Mouse (Mus musculus): ENCODE measurements around the gene Iqcf3. TPM values are rescaled to one million over a fixed set of nuclear protein-coding genes. Genes with fewer than 3 reads are reported as not detected.
"Not testable (repeated sequence)": the region's sequence is repeated elsewhere in the genome, so short reads cannot be mapped to it uniquely, and the experiment has no call there.

Iqcf3 gene
- total RNA-seq, 2 experiments from 2014 or later: not detected

DNA sequence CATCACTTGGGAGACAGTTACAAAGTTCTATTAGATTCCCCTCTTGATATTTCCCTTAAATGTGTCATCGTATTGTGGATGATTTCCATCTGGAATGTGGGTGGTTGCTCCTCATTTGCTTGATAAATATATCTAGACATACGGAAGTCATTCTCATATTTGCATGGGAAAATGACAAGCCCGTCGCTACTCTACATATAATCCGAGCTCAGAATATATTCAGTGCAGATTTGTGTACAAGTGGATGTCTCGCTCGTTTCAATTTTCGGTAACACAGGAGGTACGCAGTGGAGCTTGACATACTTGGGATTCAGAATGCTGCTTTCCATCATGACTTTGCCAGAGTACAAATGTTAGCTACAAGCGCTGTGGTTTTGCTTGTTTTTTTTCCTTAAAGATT lies 52.1 kb downstream of the Iqcf3 start:
- DNase-seq: no peak

DNA sequence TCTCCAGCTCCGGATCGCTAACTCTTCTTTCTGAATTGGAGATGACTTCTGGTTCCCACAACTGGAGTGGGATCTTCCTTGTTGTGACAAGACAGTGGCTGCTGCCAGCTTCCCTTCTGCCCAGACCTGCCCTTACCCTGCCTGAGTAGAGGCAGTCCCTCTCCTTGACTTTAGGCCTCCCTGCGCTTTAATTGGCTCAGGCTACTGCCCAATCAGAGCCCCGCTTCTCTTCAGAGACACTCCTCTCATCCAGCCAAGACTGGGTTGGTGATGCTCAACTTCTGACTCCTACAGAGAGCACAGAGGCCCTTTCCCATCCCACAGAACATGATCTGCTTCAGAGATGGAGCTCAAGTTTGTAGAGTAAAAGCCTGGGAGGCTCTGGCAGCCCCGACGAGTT lies 57.2 kb downstream of the Iqcf3 start:
- DNase-seq: no peak

DNA sequence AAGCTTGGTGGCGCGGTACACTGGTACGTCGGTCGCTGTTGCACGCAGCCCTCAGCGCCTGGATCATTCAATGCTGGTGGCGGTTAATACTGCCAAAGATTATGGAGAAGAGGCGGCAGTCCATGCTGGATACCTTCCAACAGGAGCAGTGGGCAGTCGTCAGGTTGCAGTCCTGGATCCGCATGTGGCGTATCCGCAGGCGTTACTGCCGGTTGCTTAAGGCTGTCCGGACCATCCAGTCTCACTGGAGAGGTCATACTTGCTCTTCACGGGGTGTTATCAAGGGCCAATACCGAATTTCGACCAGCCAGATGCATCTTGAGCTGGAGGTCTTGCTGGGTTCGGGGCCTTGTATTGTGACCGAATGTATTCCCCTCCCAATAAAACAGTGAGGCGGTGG lies 59.6 kb downstream of the Iqcf3 start:
- DNase-seq: no peak

DNA sequence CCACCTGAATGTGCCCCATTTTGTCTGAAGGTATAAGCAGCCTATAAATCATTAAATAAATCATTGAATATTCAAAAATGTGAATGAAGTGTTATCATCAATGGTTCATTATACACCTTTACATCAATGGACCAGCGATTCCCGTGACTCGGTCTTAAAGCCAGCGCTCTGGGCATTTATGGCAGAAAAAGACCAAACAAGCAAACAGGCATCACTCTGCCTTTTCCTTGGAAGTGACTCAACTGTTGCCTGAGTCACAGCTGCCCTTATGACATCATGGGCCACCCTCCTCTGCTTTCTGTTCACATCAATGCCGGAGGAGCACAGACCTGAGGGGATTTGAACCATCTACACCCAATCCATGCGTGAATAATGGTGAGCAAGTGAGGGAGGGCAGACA lies 61.8 kb downstream of the Iqcf3 start, which contains the start of gene Iqcf1:
Iqcf1 (plus strand) TSS at position 301 of the 400 bp plus-strand sequence.
- DNase-seq: no peak

DNA sequence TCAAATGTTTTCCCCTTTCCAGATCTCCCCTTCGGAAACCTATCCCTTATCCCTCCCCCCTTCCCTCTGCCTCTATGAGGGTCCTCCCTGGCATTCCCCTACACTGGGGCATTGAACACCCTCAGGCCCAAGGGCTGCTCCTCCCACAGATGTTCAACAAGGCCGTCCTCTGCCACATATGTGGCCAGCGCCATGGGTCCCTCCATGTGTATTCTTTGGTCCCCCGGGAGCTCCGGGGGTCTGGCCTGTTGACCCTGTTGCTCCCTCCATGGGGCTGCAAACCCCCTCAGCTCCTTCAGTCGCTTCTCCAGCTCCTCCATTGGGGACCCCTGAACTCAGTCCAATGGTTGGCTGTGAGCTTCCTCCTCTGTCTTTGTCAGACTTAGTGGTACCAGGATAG lies 73.8 kb downstream of the Iqcf3 start:
- not testable (repeated sequence) for DNase-seq

DNA sequence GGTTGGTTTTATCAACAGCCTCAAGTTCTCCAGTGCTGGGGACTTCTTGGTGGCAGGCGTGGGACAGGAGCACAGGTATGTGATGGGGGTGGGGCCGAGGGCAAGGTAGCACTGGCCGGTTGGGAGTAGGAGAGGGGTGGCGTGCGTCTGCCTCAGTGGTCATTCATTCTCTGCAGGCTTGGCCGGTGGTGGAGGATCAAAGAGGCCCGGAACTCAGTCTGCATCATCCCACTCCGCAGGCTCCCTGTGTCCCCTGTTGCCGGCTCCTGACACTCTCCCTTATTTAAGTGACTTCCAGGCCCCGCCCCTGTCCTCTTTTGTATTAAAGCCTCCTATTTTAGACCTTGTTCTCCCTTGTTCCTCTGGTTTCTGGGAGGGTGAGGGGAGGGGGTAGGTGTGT lies 76.4 kb downstream of the Iqcf3 start:
- no peak for DNase-seq

DNA sequence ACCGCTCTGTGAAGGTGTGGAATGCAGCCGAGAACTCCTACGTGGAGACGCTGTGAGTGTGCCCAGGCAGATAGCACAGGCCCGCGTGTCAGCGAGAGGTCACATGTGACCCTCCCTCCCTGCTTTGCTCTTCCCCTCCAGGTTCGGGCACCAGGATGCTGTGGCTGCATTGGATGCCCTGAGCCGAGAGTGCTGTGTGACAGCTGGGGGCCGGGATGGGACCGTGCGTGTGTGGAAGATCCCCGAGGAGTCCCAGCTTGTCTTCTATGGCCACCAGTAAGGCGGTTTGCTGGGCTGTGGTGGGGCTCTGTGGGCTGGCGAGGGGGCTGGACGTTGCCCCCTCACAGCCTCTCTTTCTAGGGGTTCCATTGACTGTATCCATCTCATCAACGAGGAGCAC lies 77.8 kb downstream of the Iqcf3 start:
- DNase-seq: no peak

DNA sequence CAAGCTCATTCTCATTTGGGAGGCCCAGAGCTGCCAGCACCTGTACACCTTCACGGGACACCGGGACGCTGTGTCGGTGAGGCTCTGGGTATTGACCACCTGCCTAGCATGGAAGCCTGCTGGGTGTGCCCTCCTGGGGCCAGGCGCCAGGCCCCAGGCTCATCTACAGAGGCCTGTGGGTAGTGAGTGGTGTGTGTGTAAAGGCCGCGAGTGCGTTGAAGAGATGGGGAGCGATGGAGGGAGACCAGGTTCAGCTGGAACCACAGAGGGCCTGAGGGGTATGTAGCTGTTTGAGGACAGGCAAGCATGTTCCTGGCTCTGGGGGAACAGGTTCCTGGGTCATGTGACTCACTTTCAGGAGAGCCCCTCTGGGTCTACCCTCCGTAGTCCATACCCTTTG lies 78.3 kb downstream of the Iqcf3 start:
- no peak for DNase-seq

DNA sequence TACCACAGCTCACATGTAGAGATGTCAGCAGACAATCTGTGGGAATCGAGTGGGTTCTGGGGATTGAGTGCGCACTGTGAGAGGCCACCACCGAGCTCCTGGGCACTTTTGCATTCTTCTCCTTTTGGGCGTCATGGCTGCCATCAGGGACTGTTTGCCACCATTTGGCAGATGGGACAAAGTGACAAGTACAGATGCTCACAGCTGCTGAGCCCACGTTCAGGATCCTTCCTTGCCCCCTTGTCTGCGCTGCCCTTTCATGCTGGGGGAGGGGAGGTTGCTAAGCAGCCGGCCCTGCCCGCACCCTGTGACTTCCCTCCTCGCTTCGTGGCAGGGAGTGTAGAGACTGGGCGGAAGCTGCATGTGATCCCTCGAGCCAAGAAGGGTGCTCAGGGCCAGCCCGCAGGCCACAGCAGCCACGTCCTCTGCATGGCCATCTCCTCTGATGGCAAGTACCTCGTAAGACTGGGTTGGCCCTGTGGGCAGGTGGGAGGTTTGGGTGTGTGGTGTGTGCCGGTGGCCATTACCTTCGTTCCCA lies 78.8 kb downstream of the Iqcf3 start:
- no peak for DNase-seq

DNA sequence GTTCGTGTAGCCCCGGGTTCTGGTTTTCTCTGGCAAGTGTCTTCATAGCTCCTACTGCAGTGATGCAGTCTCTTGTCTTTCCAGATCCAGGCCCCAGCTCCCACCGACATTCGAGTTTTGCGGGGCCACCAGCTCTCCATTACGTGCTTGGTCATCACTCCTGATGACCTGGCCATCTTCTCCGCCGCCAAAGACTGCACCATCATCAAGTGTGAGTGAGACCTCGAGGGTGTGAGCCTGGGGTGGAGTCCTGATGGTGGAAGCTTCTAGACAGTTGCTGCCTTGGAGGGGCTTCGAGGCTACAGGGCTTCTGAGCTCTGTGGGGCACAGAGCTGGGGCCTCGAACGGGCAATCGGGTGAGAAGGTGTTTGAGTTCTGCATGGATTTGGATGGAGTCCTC lies 79.8 kb downstream of the Iqcf3 start:
- no peak for DNase-seq

DNA sequence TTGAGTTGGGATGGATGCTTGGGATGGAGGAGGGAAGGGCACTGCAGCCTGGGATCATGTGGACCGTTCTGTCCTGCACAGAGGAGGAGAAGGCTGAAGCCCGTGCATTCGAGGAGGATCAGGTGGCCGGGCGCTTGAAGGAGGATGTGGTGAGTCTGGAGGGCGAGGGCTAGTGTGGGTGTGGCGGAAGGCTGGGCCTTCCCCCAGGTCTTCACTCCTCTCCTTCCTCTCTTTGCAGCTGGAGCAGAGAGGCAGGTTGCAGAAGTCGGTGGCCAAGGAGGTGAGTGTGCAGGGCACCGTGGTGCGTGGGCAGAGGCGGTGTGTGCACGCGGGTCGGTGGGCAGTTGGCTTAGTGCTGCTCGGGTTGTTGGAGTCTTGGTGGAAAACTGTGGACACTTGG lies 80.4 kb downstream of the Iqcf3 start:
- no peak for DNase-seq

DNA sequence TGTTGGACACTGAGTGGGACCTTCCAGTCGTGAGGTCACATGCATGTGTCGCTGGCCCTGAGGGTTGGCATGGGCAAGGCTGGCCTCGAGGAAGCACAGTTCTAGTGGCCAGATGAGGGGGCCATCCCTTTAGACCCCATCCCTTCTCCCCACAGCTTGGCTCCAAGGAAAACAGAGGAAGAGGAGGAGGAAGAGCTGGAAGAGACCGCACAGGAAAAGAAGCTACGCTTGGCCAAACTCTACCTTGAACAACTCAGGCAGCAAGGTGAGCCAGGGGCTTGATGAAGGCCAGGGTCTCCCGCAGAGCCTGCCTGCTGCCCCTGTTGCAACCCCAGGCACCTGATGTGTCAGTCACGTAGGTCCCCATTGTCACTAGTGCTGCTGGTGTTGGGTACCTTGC lies 80.9 kb downstream of the Iqcf3 start:
- no peak for DNase-seq

DNA sequence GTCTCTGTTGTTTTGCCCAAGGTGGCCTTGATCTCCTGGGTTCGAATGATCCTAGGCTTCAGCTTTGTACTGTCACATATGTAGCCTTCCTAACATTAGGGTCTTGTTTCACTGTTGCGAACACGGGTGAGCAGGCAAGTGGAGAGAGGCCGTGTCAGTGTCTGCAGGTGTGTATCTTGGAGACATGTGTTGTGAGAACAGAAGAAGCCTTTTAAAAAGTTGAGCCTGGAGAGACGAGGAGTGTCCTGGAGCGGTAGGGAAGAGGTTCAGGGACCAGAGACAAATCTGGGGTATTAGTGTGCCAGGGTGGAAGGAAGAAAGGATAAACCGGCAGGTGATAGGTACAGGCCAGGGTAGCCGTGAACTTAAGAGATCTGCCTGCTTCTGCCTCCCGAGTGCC lies 83.3 kb downstream of the Iqcf3 start:
- DNase-seq: peak; percentile 1

DNA sequence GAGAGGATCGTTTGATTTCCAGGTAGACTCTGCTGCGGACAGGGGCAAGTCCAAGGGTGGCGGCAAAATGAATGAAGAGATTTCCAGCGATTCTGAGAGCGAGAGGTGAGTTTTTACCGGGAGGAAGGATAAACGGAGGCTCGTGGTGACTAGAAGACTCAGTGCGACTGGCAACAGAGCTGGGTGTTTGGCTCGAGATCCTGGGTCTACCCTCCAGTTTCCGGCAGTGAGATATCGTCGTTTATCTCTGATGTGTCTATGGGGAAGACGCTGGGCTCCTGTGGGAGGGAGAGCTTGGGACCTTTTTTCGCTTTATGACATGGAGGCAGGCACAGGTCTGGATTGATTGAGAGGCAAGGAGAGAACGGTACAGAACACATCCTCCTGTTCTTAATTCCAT lies 83.8 kb downstream of the Iqcf3 start:
- DNase-seq: peak; percentile 2

DNA sequence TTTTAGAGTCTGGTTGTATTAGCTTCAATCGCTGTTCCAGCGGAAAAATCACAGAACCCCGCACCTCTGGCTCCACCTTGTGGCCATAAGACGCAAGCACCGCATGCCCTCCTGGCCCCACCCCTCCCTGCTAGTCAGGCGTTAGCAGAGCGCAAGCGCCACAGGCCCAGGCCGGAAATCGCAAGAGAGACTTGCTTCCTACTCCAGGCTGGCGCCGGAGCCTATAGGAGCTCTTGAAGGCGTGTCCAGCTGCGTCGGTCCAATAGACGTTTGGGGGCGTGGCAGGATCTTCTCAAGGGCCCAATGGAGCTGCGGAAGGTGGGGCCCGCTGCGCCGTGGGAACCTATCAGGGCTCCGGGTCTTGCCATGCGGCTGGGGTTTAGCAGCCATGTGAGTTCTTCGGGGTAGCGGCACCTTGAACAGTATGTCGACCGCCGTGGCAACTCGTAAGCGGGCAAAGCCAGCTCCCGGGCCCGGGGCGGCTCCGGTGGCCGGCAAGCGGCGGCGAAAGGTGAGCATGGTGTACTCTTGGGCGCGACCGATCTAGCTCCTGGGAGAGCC lies 84.4 kb downstream of the Iqcf3 start, which contains the start of gene Parp3:
Parp3 (minus strand) TSS at position 26 of the 561 bp plus-strand sequence.
- peak; percentile 98 for DNase-seq

DNA sequence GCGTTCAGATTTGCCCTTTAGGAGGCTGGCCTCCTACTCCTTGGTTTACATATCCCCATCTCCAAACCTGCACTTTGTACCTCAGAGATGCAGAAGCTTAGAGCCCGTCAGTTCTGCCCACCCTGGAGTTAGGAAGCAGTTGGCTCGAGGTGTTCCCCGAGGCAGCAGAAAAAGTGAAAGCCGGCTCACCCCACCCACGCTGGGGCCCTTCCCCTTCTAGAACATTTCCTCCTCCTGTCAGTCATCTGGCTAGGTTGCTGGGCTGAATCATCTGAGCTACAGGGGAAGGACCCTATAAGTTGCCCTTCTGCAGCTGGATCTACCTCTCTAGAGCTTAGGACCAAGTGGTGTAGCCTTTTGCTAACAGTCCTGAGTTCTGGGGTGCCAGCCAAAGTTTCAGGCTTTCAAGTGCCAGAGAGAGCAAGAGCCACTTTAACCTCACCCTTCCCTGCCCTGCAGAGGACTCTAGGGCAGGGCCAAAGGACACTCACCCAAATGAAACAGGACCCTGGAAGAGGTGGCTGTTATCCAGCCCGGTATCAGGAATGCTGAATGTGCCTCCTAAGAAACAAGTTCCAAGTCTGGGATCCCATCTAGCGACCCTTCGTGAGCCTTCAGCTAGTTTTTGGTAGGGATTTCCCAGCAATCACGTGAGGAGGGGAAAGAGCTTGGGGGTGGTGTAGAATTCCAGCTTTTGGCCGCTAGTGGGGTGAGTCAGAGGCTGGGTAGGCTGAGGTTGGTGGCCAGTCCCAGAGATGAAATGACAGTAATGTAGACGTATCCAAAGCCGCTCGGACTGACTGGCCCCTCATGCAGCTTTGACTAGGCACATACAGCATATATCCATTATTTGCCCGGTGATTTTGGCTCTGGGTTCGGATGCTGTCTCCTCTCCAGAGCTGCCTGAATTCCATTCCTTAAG lies 85.2 kb downstream of the Iqcf3 start:
- DNase-seq: peak; percentile 71

DNA sequence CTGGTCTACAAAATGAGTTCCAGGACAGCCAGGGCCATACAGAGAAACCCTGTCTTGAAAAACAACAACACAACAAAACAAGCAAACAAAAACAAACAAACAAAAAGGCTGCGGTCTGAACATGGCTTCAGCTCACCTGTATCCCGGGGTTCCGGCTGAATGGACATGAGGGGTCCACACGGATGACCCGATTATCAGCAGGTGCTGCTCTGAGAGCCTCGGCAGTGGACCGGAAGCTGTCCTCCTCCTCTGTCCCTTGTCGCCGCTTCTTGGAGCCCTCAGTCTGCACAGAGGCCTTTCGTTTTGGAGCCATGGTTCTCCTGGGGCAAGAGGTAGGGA lies 85.8 kb downstream of the Iqcf3 start, which contains the start of gene Rrp9:
Rrp9 (plus strand) TSS at position 301 of the 339 bp plus-strand sequence.
- peak; percentile 19 for DNase-seq

DNA sequence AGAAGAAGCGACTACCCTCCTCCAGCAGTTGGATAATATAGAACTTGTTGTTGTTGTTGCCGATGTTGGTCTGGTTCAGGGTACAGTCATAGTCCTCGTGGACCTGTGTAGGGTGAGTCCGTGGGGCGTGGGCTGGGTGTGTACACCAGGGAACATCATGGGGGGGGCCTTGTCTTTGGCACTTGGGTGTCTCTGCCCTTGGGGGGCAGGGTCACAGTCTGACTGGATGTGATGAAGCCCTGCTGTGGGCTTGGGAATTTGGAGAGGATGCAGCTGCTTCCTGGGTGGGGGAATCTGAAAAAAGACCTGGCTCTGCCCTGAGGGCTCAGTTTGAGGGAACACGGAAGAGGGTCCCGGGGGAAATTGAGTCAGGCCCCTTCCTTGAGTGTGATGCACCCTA lies 86.4 kb downstream of the Iqcf3 start:
- DNase-seq: peak; percentile 25

DNA sequence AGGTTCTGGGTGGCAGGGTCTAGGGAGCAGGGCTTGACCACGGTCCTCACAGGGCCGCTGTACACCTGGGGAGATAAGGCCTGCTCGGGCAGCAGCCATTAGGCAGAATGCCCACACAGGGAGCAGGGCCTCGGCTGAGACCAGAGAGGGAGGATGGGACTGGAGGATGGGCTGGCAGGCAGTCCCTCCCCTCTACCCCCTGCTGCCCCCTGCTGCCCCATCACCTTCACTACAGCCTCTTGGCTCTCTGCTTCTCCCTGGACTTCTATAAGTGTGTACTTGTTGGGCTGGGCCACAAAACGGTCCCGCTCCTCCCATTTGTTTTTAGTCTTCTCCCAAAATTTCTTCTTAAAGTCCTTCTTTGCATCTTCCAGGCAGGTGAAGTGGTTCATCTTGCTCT lies 87.0 kb downstream of the Iqcf3 start:
- peak; percentile 86 for DNase-seq

DNA sequence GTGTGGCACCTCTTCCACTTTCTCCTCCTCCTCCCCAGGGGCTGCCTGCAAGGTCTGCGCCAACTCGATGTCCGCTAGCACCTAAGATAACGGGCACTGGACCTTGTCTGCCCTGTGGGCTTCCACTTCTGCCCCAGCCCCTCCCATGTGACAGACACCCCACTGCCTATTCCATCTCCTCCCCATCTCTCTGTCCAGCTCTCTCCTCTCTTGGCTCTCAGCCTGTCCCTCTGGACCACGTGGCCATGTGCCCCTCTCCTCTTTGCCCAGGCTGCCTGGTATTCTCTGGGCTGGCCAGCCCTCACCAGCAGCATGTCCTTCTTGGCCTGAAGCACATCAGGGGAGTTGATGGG lies 87.7 kb downstream of the Iqcf3 start:
- DNase-seq: peak; percentile 10

DNA sequence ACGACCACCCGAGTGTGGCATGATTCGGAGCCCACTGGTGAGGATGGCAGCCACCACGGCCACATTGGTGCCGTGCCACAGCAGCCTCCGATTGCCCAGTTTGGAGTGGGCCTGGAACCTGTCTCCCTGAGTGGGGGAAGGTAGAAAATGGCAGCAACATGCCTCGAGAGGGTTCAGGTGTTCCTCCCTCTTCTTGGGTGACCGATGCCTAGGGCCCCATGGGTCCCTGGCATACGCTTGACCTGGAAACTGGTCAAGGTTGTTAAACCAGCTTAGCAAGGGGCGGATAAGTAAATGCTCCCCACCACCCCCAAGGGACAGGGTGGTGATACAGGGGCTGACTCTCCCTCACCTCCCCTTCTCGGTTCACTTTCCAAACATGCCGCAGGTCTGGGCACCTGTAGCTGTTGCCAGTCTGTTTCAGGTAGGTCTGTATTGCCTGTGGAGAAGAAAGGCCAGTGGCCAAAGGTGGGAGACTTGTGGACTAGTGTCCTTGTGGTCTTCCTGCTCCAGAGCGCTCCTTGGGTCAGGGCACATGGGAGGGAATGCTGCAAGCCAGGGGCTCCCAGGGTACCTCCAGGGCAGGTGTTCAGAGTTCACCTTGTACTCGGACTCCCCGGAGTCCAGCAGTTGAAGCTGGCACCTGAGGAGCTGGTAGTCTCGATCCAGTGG lies 88.2 kb downstream of the Iqcf3 start:
- peak; percentile 3 for DNase-seq

DNA sequence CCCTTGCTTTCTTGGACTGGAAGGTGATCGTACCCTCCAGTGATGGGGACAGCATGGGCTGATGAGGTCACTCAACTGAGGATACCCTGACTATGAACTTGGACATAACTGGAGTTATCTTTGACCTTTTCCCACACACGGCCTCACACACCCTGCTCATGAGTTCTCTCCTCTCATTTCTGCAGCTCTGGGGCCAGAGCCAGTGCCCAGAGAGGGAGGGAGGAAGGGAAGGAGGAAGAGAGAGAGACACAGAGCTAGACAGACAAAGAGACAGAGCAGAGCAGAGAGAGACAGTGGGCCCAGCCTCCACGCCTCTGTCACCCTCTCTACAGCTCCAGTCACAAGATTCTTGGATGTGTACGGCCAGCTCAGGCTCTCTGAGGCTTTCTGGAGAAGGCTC lies 89.1 kb downstream of the Iqcf3 start:
- DNase-seq: no peak

DNA sequence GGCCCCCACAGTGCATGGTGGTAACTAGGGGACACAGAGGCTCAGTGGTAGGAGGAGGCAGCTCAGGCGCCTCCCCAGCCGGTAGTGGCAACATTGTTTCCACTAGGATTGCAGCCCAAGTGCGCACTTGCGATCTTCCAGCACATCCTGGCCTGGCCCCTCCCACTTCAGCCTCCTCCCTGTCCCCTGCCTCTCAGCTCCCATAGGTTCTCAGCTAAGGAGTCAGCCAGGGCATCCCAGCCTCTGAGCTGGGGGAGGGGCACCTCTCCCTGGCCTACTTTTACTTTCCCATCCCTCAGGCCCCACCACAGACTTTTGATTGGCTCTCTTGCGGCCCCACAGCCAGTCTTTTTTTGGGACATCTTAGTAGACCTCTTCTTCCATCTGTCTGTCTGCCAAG lies 89.5 kb downstream of the Iqcf3 start:
- peak; percentile 63 for DNase-seq
